Mouse (Mus musculus): ENCODE results near the gene Carmil1. TPM values are rescaled to one million over a fixed set of nuclear protein-coding genes. Genes with fewer than 3 reads are reported as not detected.

Gene Carmil1
- total and polyA plus RNA-seq, 3 experiments = 0.15 to 1.2 TPM; not detected in 1

DNA sequence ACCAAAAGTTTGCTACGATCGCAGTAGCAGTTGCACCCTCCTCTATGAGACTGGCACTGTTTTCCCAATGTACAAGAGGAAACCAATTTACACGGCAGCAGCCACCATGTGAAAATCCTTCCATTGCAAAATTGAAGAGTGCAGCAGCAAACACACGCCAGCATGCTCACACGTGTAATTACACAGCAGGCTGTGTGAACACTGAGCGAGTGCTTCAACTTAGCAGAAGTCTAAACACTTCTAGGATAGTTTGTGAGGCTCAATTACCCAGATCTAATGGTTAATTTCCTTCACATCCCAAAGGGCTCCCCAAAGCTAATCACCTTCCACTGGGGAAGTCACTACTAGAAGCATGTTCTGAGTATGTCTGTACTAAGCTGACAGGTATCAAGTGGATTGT is 78.3 kb downstream of the Carmil1 start:
- TF ChIP-seq GATA1 (IDR thresholded peaks at IDR 0.05; ENCODE audit: low read depth, low read length) (no peak), SIN3A (IDR thresholded peaks at IDR 0.05; ENCODE audit: low read length) (no peak), ZC3H11A (IDR thresholded peaks at IDR 0.05; ENCODE audit: low read depth, low read length) (no peak), MAZ (IDR thresholded peaks at IDR 0.05; ENCODE audit: low read depth, low read length) (no peak), MYC (IDR thresholded peaks at IDR 0.05; ENCODE audit: low read depth, low read length) (no peak)
- Histone ChIP-seq H3K9me3 (replicated peaks; ENCODE audit: insufficient read depth, low read length) (no peaks in the 10 kb centered on the region), H3K36me3 (ENCODE audit: control insufficient read depth in 1 of 2, insufficient read depth in 2 of 2, low read length in 2 of 2) (no peaks in the 10 kb centered on the region), H3K79me2 (ENCODE audit: control insufficient read depth, insufficient read depth, low read length, poor library complexity) (no peaks in the 10 kb centered on the region), H3K27me3 (ENCODE audit: control insufficient read depth in 1 of 2, insufficient read depth in 2 of 2, low read length in 2 of 2) (peaks cover 3 to 4% of the 10 kb centered on the region in 2 experiments), H3K27ac (ENCODE audit: control insufficient read depth, low read depth, low read length) (no peak overlapping the region), H3K4me1 (ENCODE audit: control insufficient read depth in 1 of 2, insufficient read depth in 2 of 2, low read length in 2 of 2) (no peaks in the 10 kb centered on the region), H3K9ac (ENCODE audit: control insufficient read depth, low read depth, low read length, poor library complexity, severe bottlenecking) (no peak overlapping the region), H3K4me3 (ENCODE audit: control insufficient read depth in 1 of 2, insufficient read depth in 1 of 2, low read depth in 2 of 2, low read length in 2 of 2) (no peak overlapping the region)
- DNase-seq (ENCODE audit: low read depth, low spot score) = no peak

DNA sequence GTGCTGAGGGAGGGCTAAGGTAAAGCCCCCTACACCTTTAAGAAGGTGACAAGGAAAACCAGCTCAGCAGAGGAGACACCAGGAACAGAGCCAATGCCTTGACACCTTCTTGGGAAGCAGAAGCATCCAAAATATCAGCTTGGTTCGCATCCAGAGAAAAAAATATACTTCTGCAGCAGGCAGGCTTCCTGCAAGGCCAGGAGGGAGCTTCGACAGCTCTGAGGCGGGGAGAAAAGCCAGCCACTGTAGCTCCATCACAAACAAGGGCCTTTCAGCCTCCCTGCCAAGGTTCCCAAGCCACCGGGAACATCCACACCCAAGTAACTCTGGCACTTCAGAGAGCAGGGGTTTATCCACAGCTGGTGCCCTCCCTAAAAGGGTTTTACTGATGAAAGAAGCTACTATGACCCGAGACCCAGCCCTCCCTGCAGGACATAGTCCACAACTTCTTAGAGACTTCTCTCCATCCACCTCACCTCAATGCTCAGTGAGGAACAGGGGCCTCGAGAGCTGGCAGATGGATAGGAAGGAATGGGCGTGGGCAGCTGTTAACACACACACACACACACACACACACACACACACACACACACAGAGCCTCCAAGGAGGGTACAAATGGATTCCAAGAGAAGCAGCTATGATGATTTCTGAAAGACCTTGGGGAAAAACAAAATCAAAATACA is 80.6 kb downstream of the Carmil1 start:
- Histone ChIP-seq H3K4me1 (ENCODE audit: control insufficient read depth in 1 of 2, insufficient read depth in 2 of 2, low read length in 2 of 2) (no peaks in the 10 kb centered on the region), H3K79me2 (ENCODE audit: control insufficient read depth, insufficient read depth, low read length, poor library complexity) (no peaks in the 10 kb centered on the region), H3K36me3 (ENCODE audit: control insufficient read depth in 1 of 2, insufficient read depth in 2 of 2, low read length in 2 of 2) (no peaks in the 10 kb centered on the region), H3K9me3 (replicated peaks; ENCODE audit: insufficient read depth, low read length) (no peaks in the 10 kb centered on the region), H3K9ac (ENCODE audit: control insufficient read depth, low read depth, low read length, poor library complexity, severe bottlenecking) (no peak overlapping the region), H3K27ac (ENCODE audit: control insufficient read depth, low read depth, low read length) (no peak overlapping the region), H3K4me3 (ENCODE audit: control insufficient read depth in 1 of 2, insufficient read depth in 1 of 2, low read depth in 2 of 2, low read length in 2 of 2) (no peak overlapping the region), H3K27me3 (ENCODE audit: control insufficient read depth in 1 of 2, insufficient read depth in 2 of 2, low read length in 2 of 2) (peaks cover 3 to 4% of the 10 kb centered on the region in 2 experiments)
- TF ChIP-seq MAX (IDR thresholded peaks at IDR 0.05; ENCODE audit: low read length) = no peak
- TF ChIP-seq USF1 (IDR thresholded peaks at IDR 0.05; ENCODE audit: low read depth, low read length) = no peak
- no peak for TF ChIP-seq TBP (IDR thresholded peaks at IDR 0.05; ENCODE audit: low read depth, low read length)
- no peak for TF ChIP-seq RCOR1 (IDR thresholded peaks at IDR 0.05; ENCODE audit: low read depth, low read length)
- TF ChIP-seq E2F4 (IDR thresholded peaks at IDR 0.05; ENCODE audit: borderline replicate concordance, low read depth, low read length) = no peak
- no peak for DNase-seq (ENCODE audit: low read depth, low spot score)

DNA sequence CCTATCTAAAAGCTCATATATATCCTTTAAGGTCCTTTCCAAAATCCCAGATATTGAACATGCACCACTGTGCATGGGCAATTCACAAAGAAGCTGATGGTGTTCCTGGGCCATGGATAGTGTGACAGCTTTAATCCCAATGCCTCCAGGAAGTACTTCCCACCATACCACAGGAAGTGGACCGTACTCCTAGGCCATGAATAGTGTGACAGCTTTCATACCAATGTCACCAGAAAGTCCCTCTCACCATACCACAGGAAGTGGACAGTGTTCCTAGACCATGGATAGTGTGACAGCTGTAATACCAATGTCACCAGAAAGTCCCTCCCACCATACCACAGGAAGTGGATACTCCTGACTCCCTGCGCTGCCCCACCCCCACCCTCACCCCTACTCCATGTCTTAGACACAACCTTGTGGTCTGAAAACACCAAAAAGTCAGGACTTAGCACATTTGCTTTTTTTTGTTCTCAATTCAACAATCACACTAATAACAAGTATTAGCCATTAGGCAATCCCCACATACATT is 82.1 kb downstream of the Carmil1 start:
- TF ChIP-seq RAD21 (IDR thresholded peaks at IDR 0.05; ENCODE audit: low read depth, low read length) (no peak), EP300 (IDR thresholded peaks at IDR 0.05; ENCODE audit: low read depth in 1 of 2, low read length in 2 of 2) (no peak), MEF2A (IDR thresholded peaks at IDR 0.05; ENCODE audit: extremely low read depth, insufficient replicate concordance, low read depth, low read length, poor library complexity, severe bottlenecking) (no peak)
- no peaks in the 10 kb centered on the region for H3K79me2 ChIP-seq (ENCODE audit: control insufficient read depth, insufficient read depth, low read length, poor library complexity)
- no peak for DNase-seq (ENCODE audit: low read depth, low spot score)
- no peaks in the 10 kb centered on the region for H3K4me1 ChIP-seq (ENCODE audit: control insufficient read depth in 1 of 2, insufficient read depth in 2 of 2, low read length in 2 of 2)
- H3K4me3 ChIP-seq (ENCODE audit: control insufficient read depth in 1 of 2, insufficient read depth in 1 of 2, low read depth in 2 of 2, low read length in 2 of 2) = no peak overlapping the region
- H3K9me3 ChIP-seq (replicated peaks; ENCODE audit: insufficient read depth, low read length) = no peaks in the 10 kb centered on the region
- H3K9ac ChIP-seq (ENCODE audit: control insufficient read depth, low read depth, low read length, poor library complexity, severe bottlenecking) = no peak overlapping the region
- H3K27me3 ChIP-seq (ENCODE audit: control insufficient read depth in 1 of 2, insufficient read depth in 2 of 2, low read length in 2 of 2) = peaks cover 0 to 3% of the 10 kb centered on the region in 2 experiments; a peak in 3 of 4 replicates
- H3K36me3 ChIP-seq (ENCODE audit: control insufficient read depth in 1 of 2, insufficient read depth in 2 of 2, low read length in 2 of 2) = no peaks in the 10 kb centered on the region
- H3K27ac ChIP-seq (ENCODE audit: control insufficient read depth, low read depth, low read length) = no peak overlapping the region

Measured in MEL (cell line).